Mouse (Mus musculus): ENCODE data around the gene 2410015M20Rik. TPM values are rescaled to one million over a fixed set of nuclear protein-coding genes. Genes with fewer than 3 reads are reported as not detected.
"Not testable (repeated sequence)": the region's sequence is repeated elsewhere in the genome, so short reads cannot be mapped to it uniquely, and the experiment has no call there.

The 2410015M20Rik gene
- total and polyA plus RNA-seq, 2 experiments, result 201 to 214 TPM

DNA sequence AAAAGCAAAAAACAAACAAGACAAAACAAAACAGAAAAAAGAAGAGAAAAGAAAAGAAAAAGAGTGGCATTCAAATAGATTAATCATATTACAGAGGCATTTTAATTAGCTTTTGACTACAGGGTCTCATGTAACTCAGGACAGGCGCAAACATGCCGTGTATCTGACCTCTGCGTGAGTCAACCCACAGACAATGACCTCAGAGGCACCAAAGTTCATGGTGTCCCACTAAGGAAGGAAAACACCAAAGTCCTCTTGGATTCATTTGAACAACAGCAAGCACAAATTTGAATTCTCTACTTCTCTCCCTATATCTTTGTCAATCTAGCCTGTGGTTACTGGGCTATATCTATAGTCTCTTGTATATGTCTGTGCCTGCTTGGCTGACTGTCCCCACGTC is 33.7 kb upstream of the 2410015M20Rik start:
- Histone ChIP-seq H3K4me1 (ENCODE audit: control insufficient read depth, insufficient read depth, low read length) (peaks cover 1% of the 10 kb centered on the region; the same call in 1 of the 2 replicates), H3K9ac (ENCODE audit: low read depth, low read length) (no peak overlapping the region), H3K79me2 (ENCODE audit: control insufficient read depth, insufficient read depth, low read length) (no peaks in the 10 kb centered on the region), H3K27me3 (ENCODE audit: control insufficient read depth, insufficient read depth, low read length) (no peaks in the 10 kb centered on the region), H3K36me3 (ENCODE audit: control insufficient read depth, insufficient read depth, low read length) (no peaks in the 10 kb centered on the region), H3K27ac (replicated peaks; ENCODE audit: insufficient read depth, low read depth, low read length) (peak overlapping the region; percentile 49; the same call in 1 of the 2 replicates), H3K4me3 (ENCODE audit: insufficient read depth, low read depth, low read length) (no peak overlapping the region)
- TF ChIP-seq CTCF (IDR thresholded peaks at IDR 0.05; ENCODE audit: low read depth, low read length) (no peak), POLR2A (IDR thresholded peaks at IDR 0.05; ENCODE audit: extremely low read depth, insufficient read depth, low read length) (no peak)
- WGBS, result 20% methylated on average over 4 of the region's 4 CpGs
- peak; percentile 88 for DNase-seq (ENCODE audit: extremely low read depth, low read depth, low spot score)

DNA sequence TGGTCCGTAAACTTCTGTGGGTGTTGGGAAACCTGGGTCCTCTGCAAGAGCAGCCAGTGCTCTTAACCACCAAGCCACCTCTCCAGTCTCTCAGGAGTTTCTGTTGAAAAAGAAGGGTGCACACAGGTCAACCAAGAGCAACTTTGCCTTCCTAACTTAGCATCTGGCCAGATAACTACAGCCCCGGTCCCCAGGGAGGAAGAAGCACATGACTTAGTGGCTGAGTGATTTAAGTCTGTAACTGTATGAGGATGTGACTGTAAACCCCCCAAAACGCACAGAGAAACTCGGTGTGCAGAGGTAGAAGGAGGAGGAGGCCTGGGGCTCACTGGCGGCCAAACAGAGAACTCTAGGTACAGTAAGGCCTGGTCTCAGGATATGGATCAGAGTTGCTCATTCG is 24.5 kb upstream of the 2410015M20Rik start:
- no peak overlapping the region for H3K9ac ChIP-seq (ENCODE audit: low read depth, low read length)
- DNase-seq (ENCODE audit: extremely low read depth, low read depth, low spot score), result no peak
- 86% methylated on average over 6 of the region's 6 CpGs for WGBS

DNA sequence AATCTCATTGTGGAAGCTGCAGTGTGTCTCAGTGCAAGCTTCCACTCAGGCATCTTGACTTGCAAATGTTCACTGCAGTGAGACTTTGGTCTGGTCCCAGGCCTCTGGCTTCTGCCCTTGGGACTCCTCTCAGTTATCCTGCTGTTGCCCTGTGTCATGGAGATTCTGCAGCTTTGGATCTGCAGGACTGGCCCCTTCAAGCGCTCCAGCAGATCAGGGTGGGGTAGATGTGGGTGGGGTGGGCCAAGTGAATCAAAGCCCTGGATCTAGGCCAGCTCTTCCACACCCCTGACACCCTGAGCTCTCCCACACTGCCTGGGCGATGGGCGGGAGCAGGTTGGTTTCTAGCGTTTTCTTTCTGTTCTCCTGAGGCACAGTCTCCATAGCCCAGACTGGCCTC is 22.2 kb upstream of the 2410015M20Rik start:
- no peak for DNase-seq (ENCODE audit: extremely low read depth, low read depth, low spot score)
- TF ChIP-seq CTCF (IDR thresholded peaks at IDR 0.05; ENCODE audit: low read depth, low read length), result no peak
- TF ChIP-seq POLR2A (IDR thresholded peaks at IDR 0.05; ENCODE audit: extremely low read depth, insufficient read depth, low read length), result no peak
- 70% methylated on average over 4 of the region's 4 CpGs for WGBS

More for the DNA sequence above, 24.5 kb upstream of the 2410015M20Rik start:
- Histone ChIP-seq H3K4me1 (ENCODE audit: control insufficient read depth, insufficient read depth, low read length) (no peaks in the 10 kb centered on the region), H3K27ac (replicated peaks; ENCODE audit: insufficient read depth, low read depth, low read length) (no peak overlapping the region), H3K79me2 (ENCODE audit: control insufficient read depth, insufficient read depth, low read length) (no peaks in the 10 kb centered on the region), H3K27me3 (ENCODE audit: control insufficient read depth, insufficient read depth, low read length) (no peaks in the 10 kb centered on the region), H3K36me3 (ENCODE audit: control insufficient read depth, insufficient read depth, low read length) (no peaks in the 10 kb centered on the region), H3K4me3 (ENCODE audit: insufficient read depth, low read depth, low read length) (no peak overlapping the region)
- TF ChIP-seq CTCF (IDR thresholded peaks at IDR 0.05; ENCODE audit: low read depth, low read length) (no peak), POLR2A (IDR thresholded peaks at IDR 0.05; ENCODE audit: extremely low read depth, insufficient read depth, low read length) (no peak)

DNA sequence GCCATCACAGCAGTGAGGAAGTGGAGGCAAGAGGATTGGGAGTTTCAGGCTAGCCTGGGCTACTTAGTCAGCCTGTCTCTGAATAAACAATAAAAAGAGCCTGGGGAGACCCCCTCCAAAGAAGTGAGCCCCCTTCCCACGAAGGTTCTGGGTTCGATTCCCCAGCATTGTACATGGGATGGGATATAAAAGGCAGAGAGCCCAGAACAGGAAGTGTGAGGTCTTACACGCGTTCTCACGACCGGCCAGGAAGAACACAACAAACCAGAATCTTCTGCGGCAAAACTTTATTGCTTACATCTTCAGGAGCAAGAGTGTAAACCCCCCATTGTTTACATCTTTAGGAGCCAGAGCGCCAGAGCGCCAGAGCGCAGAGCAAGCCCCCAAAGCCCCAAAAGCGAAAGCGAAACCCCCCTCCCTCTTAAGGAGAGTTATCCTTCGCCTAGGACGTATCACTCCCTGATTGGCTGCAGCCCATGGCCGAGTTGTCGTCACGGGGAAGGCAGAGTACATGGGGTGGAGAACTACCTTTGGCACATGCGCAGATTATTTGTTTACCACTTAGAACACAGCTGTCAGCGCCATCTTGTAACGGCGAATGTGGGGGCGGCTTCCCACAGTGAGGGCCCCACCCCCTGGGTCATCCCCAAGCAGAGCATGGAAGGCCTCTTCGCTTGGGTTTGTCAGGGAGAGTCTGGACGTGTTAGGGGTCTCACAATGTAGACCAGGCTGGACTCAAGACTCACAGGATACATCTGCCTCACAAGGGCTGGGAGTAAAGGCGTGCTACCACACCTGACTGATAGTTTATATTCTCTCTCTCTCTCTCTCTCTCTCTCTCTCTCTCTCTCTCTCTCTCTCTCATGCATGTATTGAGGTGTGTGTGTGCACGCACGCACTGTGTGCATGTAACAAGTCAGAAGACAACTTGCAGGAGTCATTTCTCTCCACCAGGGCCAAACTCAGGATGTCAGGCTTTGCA is 20.5 kb upstream of the 2410015M20Rik start:
- H3K27ac ChIP-seq (replicated peaks; ENCODE audit: insufficient read depth, low read depth, low read length); H3K4me3 ChIP-seq (ENCODE audit: insufficient read depth, low read depth, low read length); H3K4me1 ChIP-seq (ENCODE audit: control insufficient read depth, insufficient read depth, low read length); DNase-seq (ENCODE audit: extremely low read depth, low read depth, low spot score); H3K27me3 ChIP-seq (ENCODE audit: control insufficient read depth, insufficient read depth, low read length); H3K9ac ChIP-seq (ENCODE audit: low read depth, low read length); H3K36me3 ChIP-seq (ENCODE audit: control insufficient read depth, insufficient read depth, low read length): not testable (repeated sequence)
- peaks cover 11% of the 10 kb centered on the region for H3K79me2 ChIP-seq (ENCODE audit: control insufficient read depth, insufficient read depth, low read length)
- 87% methylated on average over 27 of the region's 27 CpGs for WGBS

More for the DNA sequence above, 22.2 kb upstream of the 2410015M20Rik start:
- H3K4me1 ChIP-seq (ENCODE audit: control insufficient read depth, insufficient read depth, low read length), result peaks cover 4% of the 10 kb centered on the region; the same call in 1 of the 2 replicates
- no peaks in the 10 kb centered on the region for H3K36me3 ChIP-seq (ENCODE audit: control insufficient read depth, insufficient read depth, low read length)
- no peak overlapping the region for H3K9ac ChIP-seq (ENCODE audit: low read depth, low read length)
- no peaks in the 10 kb centered on the region for H3K27me3 ChIP-seq (ENCODE audit: control insufficient read depth, insufficient read depth, low read length)
- no peaks in the 10 kb centered on the region for H3K79me2 ChIP-seq (ENCODE audit: control insufficient read depth, insufficient read depth, low read length)
- H3K27ac ChIP-seq (replicated peaks; ENCODE audit: insufficient read depth, low read depth, low read length), result no peak overlapping the region
- no peak overlapping the region for H3K4me3 ChIP-seq (ENCODE audit: insufficient read depth, low read depth, low read length)

DNA sequence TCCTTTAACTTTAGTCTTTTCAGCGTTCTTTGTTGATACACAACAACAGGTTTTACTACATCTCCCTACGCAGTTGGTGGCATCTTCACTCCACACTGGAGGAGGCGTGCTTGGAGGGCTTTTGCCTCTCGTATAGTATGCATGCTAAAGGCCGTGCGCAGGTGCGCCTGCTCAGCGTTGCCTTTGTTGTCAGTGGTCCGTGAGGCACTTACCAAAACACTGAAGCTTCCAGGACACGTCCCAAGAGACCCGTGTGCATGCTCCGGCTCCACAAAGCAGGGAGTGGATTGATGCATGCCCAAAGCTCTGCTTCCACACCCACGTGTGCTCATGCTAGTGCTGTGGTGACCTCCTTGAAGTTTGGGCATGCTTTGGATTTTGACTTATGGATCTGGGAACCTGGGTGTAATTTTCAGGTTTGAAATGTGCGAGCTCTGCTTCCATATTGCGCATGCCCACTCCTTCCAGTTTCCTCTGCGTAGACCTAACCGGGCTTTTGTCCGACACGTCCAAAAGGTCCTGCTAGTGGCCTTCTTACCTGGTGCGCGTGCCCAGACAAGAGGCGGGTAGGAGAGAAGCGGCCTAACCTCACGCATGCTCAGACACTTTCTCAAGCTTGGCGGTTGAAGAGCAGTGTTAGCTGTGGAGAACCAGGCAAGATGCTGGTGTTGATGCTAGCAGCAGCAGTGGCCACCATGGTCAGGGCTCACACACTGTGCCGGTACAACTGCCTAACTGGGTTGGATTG is 18.1 kb upstream of the 2410015M20Rik start, which contains the start of gene Catsperd:
Gene Catsperd (plus strand): TSS at position 614 of the 748 bp plus-strand sequence.
- Histone ChIP-seq H3K27me3 (ENCODE audit: control insufficient read depth, insufficient read depth, low read length) (no peaks in the 10 kb centered on the region), H3K4me3 (ENCODE audit: insufficient read depth, low read depth, low read length) (peak within 1 kb of the TSS; percentile 86), H3K36me3 (ENCODE audit: control insufficient read depth, insufficient read depth, low read length) (no peaks in the 10 kb centered on the region), H3K9ac (ENCODE audit: low read depth, low read length) (peak within 1 kb of the TSS; percentile 36), H3K4me1 (ENCODE audit: control insufficient read depth, insufficient read depth, low read length) (peaks cover 10% of the 10 kb centered on the region; the same call in 1 of the 2 replicates), H3K27ac (replicated peaks; ENCODE audit: insufficient read depth, low read depth, low read length) (peak within 1 kb of the TSS; percentile 87), H3K79me2 (ENCODE audit: control insufficient read depth, insufficient read depth, low read length) (peaks cover 15% of the 10 kb centered on the region)
- peak; percentile 61 for DNase-seq (ENCODE audit: extremely low read depth, low read depth, low spot score)
- TF ChIP-seq POLR2A (IDR thresholded peaks at IDR 0.05; ENCODE audit: extremely low read depth, insufficient read depth, low read length) (no peak), CTCF (IDR thresholded peaks at IDR 0.05; ENCODE audit: low read depth, low read length) (no peak)
- 20% methylated on average over 26 of the region's 26 CpGs for WGBS
